Mouse (Mus musculus) mouse embryonic stem cell (cell line): ENCODE data around the gene Spag4.

Experiments used
- in situ Hi-C, 2 experiments: fragments of 300-500 bp; cut with MboI; formaldehyde crosslinking; loops; 1 replicate in 1 of 2; 3 replicates in 1 of 2; pipeline ENCODE4 v1.14.3; 2019 to 2020; ENCODE audit warnings: low sequenced_read_pairs in 2 of 2, low pct_unique_long_range_greater_than_20kb in 1 of 2, mixed read lengths in 1 of 2; ENCODE audit not compliant: unreplicated experiment in 1 of 2

Gene Spag4

DNA sequence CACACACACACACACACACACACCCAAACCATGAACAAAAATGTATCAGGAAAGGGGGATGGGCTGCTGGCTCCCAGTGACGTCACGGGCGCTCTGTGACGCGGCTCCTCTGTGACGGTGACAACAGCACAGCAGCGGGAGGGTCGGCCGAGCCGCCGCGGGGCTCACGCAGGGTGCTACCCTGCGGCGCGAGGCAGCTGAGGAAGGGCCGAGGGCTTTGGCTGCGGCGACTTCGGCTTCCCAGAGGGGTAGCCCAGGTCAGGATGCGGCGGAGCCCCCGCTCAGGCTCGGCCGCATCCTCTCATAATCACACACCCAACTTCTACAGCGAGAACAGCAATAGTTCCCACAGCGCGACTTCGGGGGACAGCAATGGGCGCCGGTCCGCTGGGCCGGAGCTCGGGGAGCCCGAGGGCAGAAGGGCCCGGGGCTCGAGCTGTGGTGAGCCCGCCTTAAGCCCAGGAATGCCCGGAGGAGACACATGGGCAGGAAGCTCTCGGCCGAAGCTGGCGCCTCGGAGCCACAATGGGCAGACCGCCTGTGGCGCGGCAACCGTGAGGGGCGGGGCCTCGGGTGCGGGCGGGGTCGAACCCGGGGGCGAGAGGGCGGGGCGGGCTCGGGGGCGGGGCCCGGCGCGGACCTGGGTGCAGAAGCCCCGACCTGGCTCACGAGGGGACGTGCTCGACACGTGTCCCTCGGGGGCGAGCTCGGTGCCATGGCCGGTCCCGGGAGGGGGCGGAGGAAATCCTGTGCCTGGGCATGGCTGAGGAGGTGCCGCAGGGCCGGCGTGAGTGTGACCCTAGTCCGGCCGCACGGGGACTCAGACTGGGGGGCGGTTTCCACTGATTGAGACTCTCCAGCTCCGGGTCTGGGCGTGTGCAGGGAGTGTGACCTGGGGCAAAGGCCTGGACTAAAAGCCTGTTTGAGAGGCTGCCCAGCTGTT lies at the start of gene Spag4:
TSS of gene Spag4 (plus strand) at position 77 of the 943 bp plus-strand sequence.
- in situ Hi-C loops = no loop called here

DNA sequence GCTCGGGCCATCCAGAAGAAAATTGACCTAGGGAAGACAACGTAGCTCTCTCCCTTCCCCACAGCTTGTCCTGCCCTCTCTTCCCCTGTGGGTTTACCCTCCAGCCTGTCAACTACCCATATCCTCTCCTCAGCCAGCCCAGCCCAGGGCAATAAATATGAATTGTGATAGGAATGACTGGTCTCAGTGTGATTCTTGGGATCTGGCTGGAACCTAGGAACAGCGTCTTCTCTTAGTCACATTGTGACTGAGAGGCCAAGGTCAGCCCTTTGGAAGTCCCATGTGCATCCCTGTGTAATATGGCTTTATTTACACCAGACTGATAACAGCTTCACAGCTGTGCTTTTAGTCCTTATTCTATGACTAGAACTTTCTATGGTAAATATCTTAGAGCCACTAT lies 46.9 kb upstream of the Spag4 start:
- in situ Hi-C loops = no loop called here

- in situ Hi-C loops = no loop called here
Observed at GRCm38 (mm10) chr2:156021219-156021618, 43.8 kb upstream of the Spag4 start.

DNA sequence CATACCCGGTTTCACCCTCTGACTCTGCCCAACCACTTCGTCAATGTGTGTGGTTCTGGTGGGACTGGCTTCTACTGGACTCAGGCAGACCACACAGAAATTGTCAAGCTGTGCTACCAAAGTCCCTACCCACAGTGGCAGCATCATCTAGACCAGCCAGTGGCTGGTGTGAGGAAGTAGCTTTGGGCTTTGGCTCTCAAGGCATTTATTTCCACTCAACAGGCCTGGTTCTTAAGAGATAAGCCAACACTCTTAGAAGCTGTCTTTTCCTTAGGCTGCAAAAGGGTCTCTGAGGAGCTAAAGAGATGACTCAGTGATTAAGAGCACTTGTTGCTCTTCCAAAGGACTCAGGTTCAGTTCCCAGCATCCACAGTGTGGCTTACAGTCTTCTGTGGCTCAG lies 43.2 kb upstream of the Spag4 start:
- in situ Hi-C loops = no loop called here

GRCm38 (mm10) chr2:156025482-156025881 lies 39.5 kb upstream of the Spag4 start:
- in situ Hi-C loops = no loop called here

- in situ Hi-C loops = no loop called here
Observed at GRCm38 (mm10) chr2:156039390-156039789, 25.6 kb upstream of the Spag4 start.

DNA sequence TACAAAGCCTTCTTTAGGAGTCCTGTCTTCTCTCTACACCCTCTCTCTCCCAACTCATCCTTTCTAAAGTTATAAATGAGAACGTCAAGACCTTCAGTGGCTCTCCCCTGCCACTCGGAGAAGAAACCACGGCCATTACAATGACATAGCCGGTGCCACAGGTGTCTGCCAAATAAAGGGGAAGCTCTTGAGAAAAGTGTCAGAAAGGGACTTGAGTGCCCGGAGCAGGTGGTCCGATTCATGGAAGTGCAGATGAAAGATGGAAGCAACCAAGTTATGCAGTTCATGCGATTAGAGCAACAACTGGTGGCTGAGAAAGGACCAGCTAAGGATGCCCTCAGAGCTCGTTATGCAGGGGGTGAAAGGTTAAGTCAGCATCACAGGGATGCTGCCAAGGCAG lies 22.1 kb upstream of the Spag4 start:
- in situ Hi-C loops = no loop called here

- in situ Hi-C loops = no loop called here
Observed at GRCm38 (mm10) chr2:156047929-156048328, 17.0 kb upstream of the Spag4 start.

- in situ Hi-C loops = no loop called here
Observed at GRCm38 (mm10) chr2:156052816-156053215, 12.2 kb upstream of the Spag4 start, which contains the start of gene Fer1l4. Fer1l4 (minus strand) TSS chr2:156052947.

- in situ Hi-C loops = no loop called here
Observed at GRCm38 (mm10) chr2:156066126-156066525, 1.2 kb downstream of the Spag4 start.

- in situ Hi-C loops = no loop called here
Observed at GRCm38 (mm10) chr2:156067916-156068315, 2.9 kb downstream of the Spag4 start.

DNA sequence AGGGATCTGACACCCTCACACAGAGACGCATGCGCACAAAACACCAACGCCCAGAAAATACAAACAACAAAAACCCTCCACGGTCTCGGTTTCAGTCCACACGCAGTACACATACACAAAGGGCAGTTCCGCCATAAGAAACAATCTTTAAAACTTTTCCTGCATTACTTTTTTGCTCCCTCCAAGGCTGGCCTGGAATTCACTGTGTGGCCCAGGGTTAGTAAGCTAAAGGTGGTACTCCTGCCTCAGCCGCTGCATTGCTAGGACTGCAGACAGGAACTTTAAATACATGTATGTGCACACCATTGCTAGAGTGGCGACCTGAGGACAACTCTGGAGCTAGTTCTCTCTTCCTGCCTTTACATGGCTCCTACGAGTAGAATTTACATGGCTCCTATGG lies 6.3 kb downstream of the Spag4 start:
- in situ Hi-C loops = no loop called here

DNA sequence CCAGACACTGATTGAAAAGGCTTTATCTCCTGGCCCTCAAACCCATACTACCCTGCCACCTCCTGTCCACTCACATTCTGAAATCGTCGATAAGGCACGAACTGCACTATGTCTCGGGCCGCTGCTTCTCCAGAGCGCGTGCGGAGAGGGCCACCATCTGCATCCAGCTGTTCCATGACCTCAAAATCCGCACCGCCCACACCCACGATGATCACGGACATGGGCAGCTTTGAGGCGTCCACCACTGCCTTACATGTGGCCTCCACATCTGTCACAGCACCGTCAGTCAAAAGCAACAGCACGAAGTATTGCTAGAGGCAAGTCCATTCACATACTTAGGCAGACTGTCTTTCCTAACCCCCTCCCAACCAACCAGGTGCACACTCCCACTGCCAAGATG lies 8.8 kb downstream of the Spag4 start:
- in situ Hi-C loops = no loop called here

GRCm38 (mm10) chr2:156077461-156077860 lies 12.5 kb downstream of the Spag4 start:
- in situ Hi-C loops = no loop called here

DNA sequence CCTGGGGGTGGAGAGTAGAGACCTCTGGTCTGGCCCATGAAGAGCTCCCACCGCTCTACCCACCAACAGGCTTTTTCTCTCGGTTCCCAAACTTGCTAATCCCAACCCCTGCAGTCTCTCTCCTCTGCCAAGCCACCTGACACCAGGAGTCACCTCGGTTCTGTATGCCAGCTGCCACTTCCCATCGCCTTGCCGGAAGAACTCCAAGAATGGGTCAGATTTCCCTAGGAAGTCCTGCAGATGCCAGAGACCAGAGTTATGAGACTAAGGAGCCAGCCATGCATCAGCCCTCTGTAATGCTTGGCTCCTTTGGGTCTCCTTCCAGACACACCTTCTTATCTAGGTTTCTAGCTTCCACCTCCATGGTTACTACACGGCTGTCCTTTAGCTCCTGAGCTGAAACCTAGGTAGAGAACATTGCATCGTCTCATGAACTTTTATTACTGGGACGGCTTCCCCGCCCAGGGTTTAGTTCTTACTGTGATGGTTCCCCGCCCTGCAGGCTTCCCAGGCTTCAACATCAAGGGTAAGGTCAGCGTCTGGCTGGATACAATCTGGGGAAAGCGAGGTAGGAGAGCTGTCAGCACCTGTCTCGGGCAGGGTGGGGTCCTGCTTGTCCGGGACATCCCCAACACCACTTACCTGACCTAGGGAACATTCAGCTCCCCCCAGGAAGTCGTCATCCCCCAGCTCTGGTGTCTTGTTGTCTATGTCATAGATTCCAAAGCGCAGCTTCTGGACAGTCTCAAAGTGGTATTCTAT lies 13.6 kb downstream of the Spag4 start:
- in situ Hi-C loops = no loop called here

GRCm38 (mm10) chr2:156079183-156079560 lies 14.2 kb downstream of the Spag4 start:
- in situ Hi-C loops = no loop called here

GRCm38 (mm10) chr2:156079674-156080073 lies 14.7 kb downstream of the Spag4 start:
- in situ Hi-C loops = no loop called here

GRCm38 (mm10) chr2:156080391-156080790 lies 15.4 kb downstream of the Spag4 start:
- in situ Hi-C loops = no loop called here

DNA sequence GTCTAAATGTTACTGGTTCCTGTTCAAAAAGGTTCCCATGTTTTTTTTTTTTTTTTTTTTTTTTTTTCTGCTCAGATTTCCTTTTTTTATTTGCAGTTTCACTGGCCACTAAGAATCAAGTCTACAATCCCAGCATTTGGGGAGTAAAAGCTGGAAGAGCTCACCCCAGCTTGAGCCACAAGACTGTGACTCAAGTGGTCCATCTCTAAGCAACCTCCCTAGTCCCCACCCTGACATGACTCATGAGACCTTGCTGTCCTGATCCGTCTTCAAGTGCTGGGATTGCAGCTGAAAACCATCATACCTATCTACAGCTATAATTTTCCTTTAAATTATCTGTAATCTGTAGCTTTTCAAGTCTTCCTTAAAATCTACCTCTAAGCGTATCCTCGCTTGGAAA lies 19.6 kb downstream of the Spag4 start:
- in situ Hi-C loops = no loop called here
